Mouse (Mus musculus) adrenal gland, postnatal 36 days (tissue): ENCODE data around the gene Mtm1. TPM values are rescaled to one million over a fixed set of nuclear protein-coding genes. Genes with fewer than 3 reads are reported as not detected.

Experiments
- DNase-seq, 2 experiments: peaks; one replicate each; pipeline ENCODE4 v3.0.0; 2021; ENCODE audit warnings: mixed read lengths in 1 of 2
- long read RNA-seq, 2 experiments: library from polyadenylated mRNA; stranded (forward); transcript quantifications; one replicate each; pipeline ENCODE4 v2.0.0; 2021; ENCODE audit warnings: borderline sequencing depth in 2 of 2
- total RNA-seq, 2 experiments: library from RNA; stranded (reverse); gene quantifications; 2 replicates each; pipeline ENCODE4 v1.2.3; 2021

Mtm1 gene
- total RNA-seq = 10 to 100 TPM; 11.7 to 28.6 TPM
- long read RNA-seq, experiment 1, transcript Mtm1-203 (15 exons, 3,379 nt) = major isoform, 5 of 9 reads
- long read RNA-seq, experiment 1, partial matches to known transcripts = 2 of 9 reads
- long read RNA-seq, experiment 1, other reads (novel, unspliced or antisense) = 1 of 9 reads
- long read RNA-seq, experiment 2, partial matches to known transcripts = 1 of 5 reads
- long read RNA-seq, experiment 2, other reads (novel, unspliced or antisense) = 1 of 5 reads

- DNase-seq = no peak
Observed at GRCm38 (mm10) chrX:71210467-71210866, at the start of gene Mtm1. TSS of gene Mtm1 (plus strand) at chrX:71210767.

- DNase-seq = no peak
Observed at GRCm38 (mm10) chrX:71181526-71181925, 29.0 kb upstream of the Mtm1 start.

GRCm38 (mm10) chrX:71183671-71184070 is 26.9 kb upstream of the Mtm1 start:
- DNase-seq = peak; percentile 56 to 59

- peak; percentile 8 to 31 for DNase-seq
Observed at GRCm38 (mm10) chrX:71186396-71186795, 24.2 kb upstream of the Mtm1 start.

GRCm38 (mm10) chrX:71204776-71205175 is 5.8 kb upstream of the Mtm1 start:
- no peak for DNase-seq

- no peak for DNase-seq
Observed at GRCm38 (mm10) chrX:71205821-71206542, 4.6 kb upstream of the Mtm1 start.

GRCm38 (mm10) chrX:71206595-71206994 is 4.0 kb upstream of the Mtm1 start:
- DNase-seq = no peak

- no peak for DNase-seq
Observed at GRCm38 (mm10) chrX:71212911-71213310, 2.3 kb downstream of the Mtm1 start.

GRCm38 (mm10) chrX:71214441-71215112 is 4.0 kb downstream of the Mtm1 start:
- peak; percentile 90 for DNase-seq

GRCm38 (mm10) chrX:71215113-71215708 is 4.6 kb downstream of the Mtm1 start:
- DNase-seq = peak; percentile 25 to 47

- DNase-seq = no peak
Observed at GRCm38 (mm10) chrX:71216879-71217278, 6.3 kb downstream of the Mtm1 start.

- DNase-seq = no peak
Observed at GRCm38 (mm10) chrX:71218853-71219252, 8.3 kb downstream of the Mtm1 start.

- DNase-seq = peak; percentile 7 to 24
Observed at GRCm38 (mm10) chrX:71220896-71221295, 10.3 kb downstream of the Mtm1 start.

- DNase-seq = peak in 1 of 2 experiments; percentile 6
Observed at GRCm38 (mm10) chrX:71222648-71223408, 12.3 kb downstream of the Mtm1 start.

GRCm38 (mm10) chrX:71226881-71227280 is 16.3 kb downstream of the Mtm1 start:
- no peak for DNase-seq

GRCm38 (mm10) chrX:71228200-71228599 is 17.6 kb downstream of the Mtm1 start:
- no peak for DNase-seq

GRCm38 (mm10) chrX:71230847-71231246 is 20.3 kb downstream of the Mtm1 start:
- no peak for DNase-seq

GRCm38 (mm10) chrX:71256422-71256821 is 45.9 kb downstream of the Mtm1 start:
- DNase-seq = no peak

GRCm38 (mm10) chrX:71260857-71261256 is 50.3 kb downstream of the Mtm1 start:
- no peak for DNase-seq

GRCm38 (mm10) chrX:71264316-71264715 is 53.7 kb downstream of the Mtm1 start:
- no peak for DNase-seq

- no peak for DNase-seq
Observed at GRCm38 (mm10) chrX:71268972-71269371, 58.4 kb downstream of the Mtm1 start.

- DNase-seq = no peak
Observed at GRCm38 (mm10) chrX:71274150-71274549, 63.6 kb downstream of the Mtm1 start.
